8 mouse cellular contexts compared by ENCODE assay signal in the genomic region with DNA sequence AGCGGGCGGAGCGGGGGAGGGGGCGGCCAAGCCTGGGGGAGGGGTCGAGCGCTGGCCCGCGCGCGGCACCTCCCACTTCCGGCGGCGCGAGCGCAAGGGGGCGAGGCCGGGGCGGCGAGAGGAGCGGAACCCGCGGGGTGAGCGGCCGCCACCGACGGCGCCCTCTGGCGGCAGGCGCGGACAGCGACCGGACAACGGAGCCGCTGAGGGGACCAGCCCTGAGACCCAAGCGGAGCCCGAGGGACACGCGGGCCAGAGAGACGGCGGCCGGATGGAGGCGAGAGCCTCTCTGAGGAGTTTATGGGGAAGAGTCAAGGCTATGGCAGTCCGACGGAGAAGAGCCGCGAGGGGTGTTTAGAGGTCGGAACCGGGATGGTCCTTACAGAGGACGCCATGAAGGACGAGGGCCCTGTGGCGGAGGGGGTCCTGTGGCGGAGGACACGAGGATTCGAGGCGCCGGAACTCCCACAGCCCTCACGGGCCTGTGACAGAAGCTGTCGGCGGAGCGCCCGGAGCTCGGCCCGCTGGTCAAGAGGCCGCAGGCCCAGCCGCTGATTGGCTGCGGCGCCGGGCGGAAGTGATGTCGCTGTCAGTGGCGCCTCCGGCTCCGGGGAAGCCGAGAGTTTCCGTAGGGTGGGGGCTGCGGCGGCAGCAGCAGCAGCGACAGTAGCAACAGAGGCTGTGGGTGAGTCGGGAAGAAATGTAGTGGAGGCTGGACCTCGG. TPM values are rescaled to one million over a fixed set of nuclear protein-coding genes. Genes with fewer than 3 reads are reported as not detected.
A peak's percentile ranks its signal among the peaks of the same experiment; 100 is the strongest.
DNase-seq lines count a peak whose midpoint lies in the region; ATAC-seq and TF ChIP-seq lines count a peak whose summit lies in the region.

A gene (plus strand): TSS at position 143 of the 723 bp plus-strand sequence.
A gene (minus strand): TSS at position 557 of the 723 bp plus-strand sequence.

- peak within 1 kb of the TSS; percentile 92 for H3K27ac ChIP-seq in forebrain, embryonic 16.5 days (ENCODE audit: low read length)
- H3K27ac ChIP-seq in layer of hippocampus, adult 2 months = peak within 1 kb of the TSS; percentile 100
- peak within 1 kb of the TSS; percentile 95 for H3K27ac ChIP-seq in lung, embryonic 14.5 days (ENCODE audit: low read depth)
- H3K27ac ChIP-seq in olfactory bulb, adult 2 months (ENCODE audit: insufficient read depth, low read depth, low read length) = peak within 1 kb of the TSS; percentile 97
- H3K27ac ChIP-seq in thymus, adult 2 months (ENCODE audit: control insufficient read depth, insufficient read depth, low read length) = peak within 1 kb of the TSS; percentile 77

- peak; percentile 77 for DNase-seq in ES-CJ7 (ENCODE audit: low read depth, low spot score)
- DNase-seq in cerebellum, adult 11 months = peak; percentile 89
- DNase-seq in heart, postnatal 36 days = peak; percentile 93
- peak; percentile 89 for DNase-seq in layer of hippocampus, adult 2 months (ENCODE audit: low spot score in 2 of 2)
- peak; percentile 93 for DNase-seq in lung, embryonic 14.5 days
- DNase-seq in thymus, adult 2 months = peak; percentile 91

- H3K9me3 ChIP-seq in forebrain, embryonic 16.5 days (ENCODE audit: control insufficient read depth, low read length) = no peaks in the 10 kb centered on the region
- no peaks in the 10 kb centered on the region for H3K9me3 ChIP-seq in lung, embryonic 14.5 days (ENCODE audit: low read depth, low read length)

- peak within 1 kb of the TSS; percentile 96 for H3K9ac ChIP-seq in forebrain, embryonic 16.5 days (replicated peaks; ENCODE audit: low read depth, low read length)
- H3K9ac ChIP-seq in lung, embryonic 14.5 days = peak within 1 kb of the TSS; percentile 88

- ATAC-seq in forebrain, embryonic 16.5 days = peak; percentile 93
- peak; percentile 94 for ATAC-seq in lung, embryonic 14.5 days (ENCODE audit: insufficient read depth)

- H3K4me1 ChIP-seq in forebrain, embryonic 16.5 days (replicated peaks; ENCODE audit: control insufficient read depth, insufficient read depth, low read length) = peaks cover 24% of the 10 kb centered on the region
- peaks cover 8% of the 10 kb centered on the region for H3K4me1 ChIP-seq in lung, embryonic 14.5 days (ENCODE audit: insufficient read depth)
- peaks cover 9% of the 10 kb centered on the region for H3K4me1 ChIP-seq in olfactory bulb, adult 2 months (ENCODE audit: control insufficient read depth, insufficient read depth, low read length)
- H3K4me1 ChIP-seq in thymus, adult 2 months (replicated peaks; ENCODE audit: control insufficient read depth, insufficient read depth, low read length) = peaks cover 8% of the 10 kb centered on the region

- peak within 1 kb of the TSS; percentile 85 for H3K4me2 ChIP-seq in forebrain, embryonic 16.5 days (ENCODE audit: low read length)
- peak within 1 kb of the TSS; percentile 86 for H3K4me2 ChIP-seq in lung, embryonic 14.5 days

- intact Hi-C loops in heart, postnatal 36 days (cut with DNase I) = loop anchor here (1.0 to 5.0 kb wide), 3 partner anchors 49 to 366 kb away; a partner anchor contains a TSS

- TF ChIP-seq POLR2A in olfactory bulb, adult 2 months (IDR thresholded peaks at IDR 0.05; ENCODE audit: insufficient read depth, low read depth, low read length) = peak; percentile 82
- TF ChIP-seq POLR2A in thymus, adult 2 months (IDR thresholded peaks at IDR 0.05; ENCODE audit: control insufficient read depth, extremely low read depth, insufficient read depth, low read length, poor library complexity) = peak; percentile 49

- peak; percentile 91 for TF ChIP-seq CTCF in layer of hippocampus, adult 2 months (conservative IDR thresholded peaks at IDR 0.05)
- TF ChIP-seq CTCF in lung, embryonic 14.5 days (IDR thresholded peaks at IDR 0.05; ENCODE audit: low read depth) = peak; percentile 64
- TF ChIP-seq CTCF in olfactory bulb, adult 2 months (IDR thresholded peaks at IDR 0.05; ENCODE audit: insufficient read depth, low read depth, low read length) = peak; percentile 96
- TF ChIP-seq CTCF in thymus, adult 2 months (IDR thresholded peaks at IDR 0.05; ENCODE audit: borderline replicate concordance, control insufficient read depth, extremely low read depth, insufficient read depth, low read length, poor library complexity) = peak; percentile 99

- H3K27me3 ChIP-seq in forebrain, embryonic 16.5 days (replicated peaks; ENCODE audit: control insufficient read depth, insufficient read depth, low read length) = no peaks in the 10 kb centered on the region
- H3K27me3 ChIP-seq in lung, embryonic 14.5 days (ENCODE audit: insufficient read depth, low read length) = no peaks in the 10 kb centered on the region
- H3K27me3 ChIP-seq in thymus, adult 2 months (ENCODE audit: control insufficient read depth, insufficient read depth, low read length) = no peaks in the 10 kb centered on the region

- peaks cover 15% of the 10 kb centered on the region for H3K36me3 ChIP-seq in forebrain, embryonic 16.5 days (ENCODE audit: control insufficient read depth, insufficient read depth)
- peaks cover 43% of the 10 kb centered on the region for H3K36me3 ChIP-seq in lung, embryonic 14.5 days (ENCODE audit: insufficient read depth)
- H3K36me3 ChIP-seq in thymus, adult 2 months (ENCODE audit: control insufficient read depth, insufficient read depth, low read length) = peaks cover 18% of the 10 kb centered on the region

- WGBS in forebrain, embryonic 16.5 days = under 1% methylated on average over 72 of the region's 80 CpGs
- under 1% methylated on average over 79 of the region's 80 CpGs for WGBS in lung, embryonic 14.5 days
- under 1% methylated on average over 79 of the region's 80 CpGs for WGBS in olfactory bulb, adult 2 months
- 1% methylated on average over 80 of the region's 80 CpGs for WGBS in thymus, adult 2 months

- H3K4me3 ChIP-seq in forebrain, embryonic 16.5 days (replicated peaks; ENCODE audit: low read length) = peak within 1 kb of the TSS; percentile 86
- H3K4me3 ChIP-seq in layer of hippocampus, adult 2 months = peak within 1 kb of the TSS; percentile 100
- H3K4me3 ChIP-seq in lung, embryonic 14.5 days (ENCODE audit: low read depth, low read length) = peak within 1 kb of the TSS; percentile 84
- H3K4me3 ChIP-seq in olfactory bulb, adult 2 months (ENCODE audit: insufficient read depth, low read depth, low read length) = peak within 1 kb of the TSS; percentile 90
- H3K4me3 ChIP-seq in thymus, adult 2 months (ENCODE audit: control insufficient read depth, insufficient read depth, low read length) = peak within 1 kb of the TSS; percentile 90

RNA-seq across cellular contexts. Expression of the first gene that starts in this region (rescaled TPM):
- polyA plus RNA-seq in forebrain, embryonic 16.5 days (2015; fragmentation: Nextera tagmentation; extraction: Ambion mirVana) = 22.9 and 30.5 TPM in 2 replicates
- total RNA-seq in heart, postnatal 36 days (2021) = 10 to 100 TPM; 13.5 to 15.6 TPM
- 10 to 100 TPM; 25.0 to 28.0 TPM for total RNA-seq in layer of hippocampus, adult 2 months (2021)
- 18.5 and 19.2 TPM in 2 replicates for polyA plus RNA-seq in lung, embryonic 14.5 days (2014; fragmentation: Nextera tagmentation; extraction: Ambion mirVana)
- polyA plus RNA-seq in olfactory bulb, adult 2 months (2012; ENCODE audit: insufficient read depth, insufficient read length, low replicate concordance, missing spikeins) = not detected in 2 replicates
- polyA plus RNA-seq in thymus, adult 2 months (2012; rRNA removed) = 72.8 and 85.1 TPM in 2 replicates

RNA-seq across cellular contexts. Expression of the second gene that starts in this region (rescaled TPM):
- 79.6 and 98.3 TPM in 2 replicates for polyA plus RNA-seq in forebrain, embryonic 16.5 days (2015; fragmentation: Nextera tagmentation; extraction: Ambion mirVana)
- total RNA-seq in heart, postnatal 36 days (2021) = 10 to 100 TPM; 35.1 to 36.0 TPM
- 10 to 100 TPM; 75.2 to 81.3 TPM for total RNA-seq in layer of hippocampus, adult 2 months (2021)
- polyA plus RNA-seq in lung, embryonic 14.5 days (2014; fragmentation: Nextera tagmentation; extraction: Ambion mirVana) = 52.6 and 54.4 TPM in 2 replicates
- polyA plus RNA-seq in olfactory bulb, adult 2 months (2012; ENCODE audit: insufficient read depth, insufficient read length, low replicate concordance, missing spikeins) = not detected in 2 replicates
- polyA plus RNA-seq in thymus, adult 2 months (2012; rRNA removed) = 23.1 and 30.4 TPM in 2 replicates

Comparison
In these comparisons a context has a peak if more than half of its experiments do, and no peak if none do; other contexts are left out.
1. Peak in every context shown above with its lines: DNase-seq, ATAC-seq, H3K4me3 ChIP-seq and H3K27ac ChIP-seq.